Mouse (Mus musculus) MEL (cell line): Measurements from ENCODE around the gene Qprt. TPM values are rescaled to one million over a fixed set of nuclear protein-coding genes. Genes with fewer than 3 reads are reported as not detected.

ENCODE experiments used
- DNase-seq: peaks from one replicate; pipeline ENCODE4 v3.0.0; 2011; ENCODE audit warnings: low read depth, low spot score
- H3K27ac ChIP-seq: 2 replicates; pipeline ENCODE4 v1.5.1; 2012; ENCODE audit warnings: low read depth, mild to moderate bottlenecking, control low read depth, low read length, moderate library complexity; ENCODE audit not compliant: control insufficient read depth
- H3K27me3 ChIP-seq, 2 experiments: fragments of 150-350 bp in 1 of 2; sonication (generic) in 1 of 2; 2 replicates each; pipeline ENCODE4 v1.6.1; 2012; ENCODE audit warnings: low read length in 2 of 2, mild to moderate bottlenecking in 2 of 2, improper control_type of control experiment in 1 of 2, moderate library complexity in 1 of 2; ENCODE audit not compliant: insufficient read depth in 2 of 2, control insufficient read depth in 1 of 2
- H3K36me3 ChIP-seq, 2 experiments: 2 replicates each; pipeline ENCODE4 v1.6.1; 2012 to 2014; ENCODE audit warnings: low read length in 2 of 2, improper control_type of control experiment in 1 of 2, inconsistent platforms in 1 of 2, mild to moderate bottlenecking in 1 of 2; ENCODE audit not compliant: insufficient read depth in 2 of 2, control insufficient read depth in 1 of 2
- H3K4me1 ChIP-seq, 2 experiments: fragments of 150-350 bp in 1 of 2; sonication (generic) in 1 of 2; 2 replicates each; pipeline ENCODE4 v1.6.1; 2012; ENCODE audit warnings: low read length in 2 of 2, improper control_type of control experiment in 1 of 2, mild to moderate bottlenecking in 1 of 2; ENCODE audit not compliant: insufficient read depth in 2 of 2, control insufficient read depth in 1 of 2
- H3K4me3 ChIP-seq, 2 experiments: fragments of 150-350 bp in 1 of 2; sonication (generic) in 1 of 2; 2 replicates each; pipeline ENCODE4 v1.5.1; 2012; ENCODE audit warnings: low read depth in 2 of 2, low read length in 2 of 2, mild to moderate bottlenecking in 2 of 2, moderate library complexity in 2 of 2, control low read depth in 1 of 2, improper control_type of control experiment in 1 of 2; ENCODE audit not compliant: control insufficient read depth in 1 of 2, insufficient read depth in 1 of 2
- H3K79me2 ChIP-seq: 2 replicates; pipeline ENCODE4 v1.6.1; 2012; ENCODE audit warnings: mild to moderate bottlenecking, low read length, moderate library complexity; ENCODE audit not compliant: control insufficient read depth, poor library complexity, insufficient read depth
- H3K9ac ChIP-seq: 2 replicates; pipeline ENCODE4 v1.6.1; 2012; ENCODE audit warnings: low read depth, mild to moderate bottlenecking, control low read depth, low read length, moderate library complexity; ENCODE audit not compliant: control insufficient read depth, poor library complexity, severe bottlenecking
- H3K9me3 ChIP-seq: fragments of 150-350 bp; sonication (generic); replicated peaks from 2 replicates; pipeline ENCODE4 v1.6.1; 2012; ENCODE audit warnings: mild to moderate bottlenecking, low read length, improper control_type of control experiment, moderate library complexity; ENCODE audit not compliant: insufficient read depth
- KAT2A ChIP-seq: conservative IDR thresholded peaks from 2 replicates; pipeline ENCODE4 v1.6.1; 2012; ENCODE audit warnings: low read depth, low read length, improper control_type of control experiment, inconsistent platforms
- MAFK ChIP-seq: IDR thresholded peaks from 2 replicates; pipeline ENCODE4 v1.6.1; 2011; ENCODE audit warnings: low read depth, mild to moderate bottlenecking, low read length, improper control_type of control experiment, borderline replicate concordance
- MAX ChIP-seq: IDR thresholded peaks from 2 replicates; pipeline ENCODE4 v1.6.1; 2011; ENCODE audit warnings: low read length, improper control_type of control experiment
- MEF2A ChIP-seq: IDR thresholded peaks from 2 replicates; pipeline ENCODE4 v1.6.1; 2014; ENCODE audit warnings: low read depth, mild to moderate bottlenecking, inconsistent platforms, low read length, improper control_type of control experiment; ENCODE audit not compliant: poor library complexity, insufficient replicate concordance, severe bottlenecking; ENCODE audit errors: extremely low read depth
- MXI1 ChIP-seq: IDR thresholded peaks from 2 replicates; pipeline ENCODE4 v1.6.1; 2011; ENCODE audit warnings: mild to moderate bottlenecking, low read depth, low read length, improper control_type of control experiment
- NELFE ChIP-seq: IDR thresholded peaks from 2 replicates; pipeline ENCODE4 v1.6.1; 2011; ENCODE audit warnings: low read depth, low read length, improper control_type of control experiment
- NRF1 ChIP-seq: IDR thresholded peaks from 2 replicates; pipeline ENCODE4 v1.6.1; 2014; ENCODE audit warnings: low read depth, mild to moderate bottlenecking, inconsistent platforms, low read length, improper control_type of control experiment, moderate library complexity; ENCODE audit not compliant: poor library complexity, insufficient read depth, severe bottlenecking
- SIN3A ChIP-seq: IDR thresholded peaks from 2 replicates; pipeline ENCODE4 v1.6.1; 2012; ENCODE audit warnings: low read length, improper control_type of control experiment, inconsistent platforms
- SMC3 ChIP-seq: IDR thresholded peaks from 2 replicates; pipeline ENCODE4 v1.6.1; 2011; ENCODE audit warnings: low read depth, low read length, improper control_type of control experiment
- TAL1 ChIP-seq: IDR thresholded peaks from 2 replicates; pipeline ENCODE4 v1.6.1; 2012; ENCODE audit warnings: mild to moderate bottlenecking, inconsistent platforms, low read length, moderate library complexity, mixed read lengths
- USF1 ChIP-seq: IDR thresholded peaks from 2 replicates; pipeline ENCODE4 v1.6.1; 2014; ENCODE audit warnings: low read depth, mild to moderate bottlenecking, inconsistent platforms, low read length, improper control_type of control experiment, moderate library complexity
- USF2 ChIP-seq, 2 experiments: IDR thresholded peaks; 2 replicates each; pipeline ENCODE4 v1.6.1; 2011 to 2012; ENCODE audit warnings: improper control_type of control experiment in 2 of 2, low read length in 2 of 2, borderline replicate concordance in 1 of 2, inconsistent platforms in 1 of 2, low read depth in 1 of 2, mild to moderate bottlenecking in 1 of 2; ENCODE audit not compliant: insufficient read depth in 1 of 2
- ZMIZ1 ChIP-seq: IDR thresholded peaks from 2 replicates; pipeline ENCODE4 v1.6.1; 2012; ENCODE audit warnings: low read depth, mild to moderate bottlenecking, inconsistent platforms, low read length, improper control_type of control experiment, moderate library complexity
- polyA plus RNA-seq, 2 experiments: library from polyadenylated mRNA; stranded (reverse) in 1 of 2; unstranded in 1 of 2; fragments of >175 nt in 1 of 2; fragments of >200 nt in 1 of 2; gene quantifications; 2 replicates each; pipeline versions ENCODE4 v1.2.1 to v1.2.4; 2012; ENCODE audit warnings: low replicate concordance in 2 of 2, low read depth in 1 of 2; ENCODE audit not compliant: insufficient read length in 2 of 2, insufficient read depth in 1 of 2, missing spikeins in 1 of 2
- total RNA-seq: library from RNA; depleted of rRNA; stranded (reverse); fragments of 300-350 nt; gene quantifications from 2 replicates; pipeline ENCODE4 v1.2.3, GENCODE M21; 2012

The Qprt gene
- total and polyA plus RNA-seq, 3 experiments = 2.7 to 3.7 TPM; not detected in 1

DNA sequence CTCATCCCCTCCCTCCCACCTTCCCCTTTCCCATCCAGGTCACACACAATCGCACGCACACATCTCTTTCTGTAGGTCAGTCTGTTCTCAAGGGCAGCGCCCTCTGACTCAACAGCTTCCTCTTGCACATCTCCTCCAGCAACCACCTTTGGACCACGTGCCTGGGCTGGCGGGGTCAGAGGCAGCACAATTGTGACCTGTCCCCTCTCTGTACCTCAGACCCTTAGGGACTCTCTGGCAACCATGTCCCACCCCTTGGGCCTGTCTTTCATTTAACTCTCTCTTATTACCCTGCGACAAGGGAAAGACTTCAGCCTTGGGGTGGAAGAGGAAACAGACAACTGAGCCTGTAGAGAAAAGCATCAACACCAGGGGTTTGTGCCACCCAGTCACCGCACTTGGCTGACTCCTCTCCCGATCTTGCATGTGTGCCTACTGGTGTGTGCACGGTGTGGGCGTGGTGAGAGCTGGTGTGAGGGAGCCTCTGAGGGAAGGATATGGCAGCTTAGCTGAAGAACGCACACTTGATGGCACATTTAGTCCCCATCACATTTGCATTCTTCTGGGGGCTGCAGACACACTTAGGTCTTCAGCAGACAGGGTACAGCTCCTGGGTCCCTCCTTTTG is 12.9 kb upstream of the Qprt start:
- H3K4me3 ChIP-seq = peak overlapping the region; percentile 50 to 67
- peak overlapping the region; percentile 73 for H3K9ac ChIP-seq
- peak overlapping the region; percentile 26 for H3K27ac ChIP-seq
- peaks cover 2 to 32% of the 10 kb centered on the region in 2 experiments; a peak in 3 of 4 replicates for H3K4me1 ChIP-seq
- no peaks in the 10 kb centered on the region for H3K27me3 ChIP-seq
- H3K36me3 ChIP-seq = peaks cover 0 to 28% of the 10 kb centered on the region in 2 experiments; a peak in 3 of 4 replicates
- no peaks in the 10 kb centered on the region for H3K9me3 ChIP-seq
- TF ChIP-seq MXI1 (peak; percentile 81), MAFK (0 out of 2 replicates have a peak, but pooled peaks have one; percentile 10), KAT2A (0 out of 2 replicates have a peak, but pooled peaks have one; percentile 24), MAX (peak; percentile 62; the same call in 1 of the 2 replicates), SMC3 (no peak), SIN3A (peak; percentile 63), USF1 (peak; percentile 61), NELFE (0 out of 2 replicates have a peak, but pooled peaks have one; percentile 6), MEF2A (no peak)
- peak; percentile 63 for DNase-seq
- peaks cover 51% of the 10 kb centered on the region for H3K79me2 ChIP-seq

DNA sequence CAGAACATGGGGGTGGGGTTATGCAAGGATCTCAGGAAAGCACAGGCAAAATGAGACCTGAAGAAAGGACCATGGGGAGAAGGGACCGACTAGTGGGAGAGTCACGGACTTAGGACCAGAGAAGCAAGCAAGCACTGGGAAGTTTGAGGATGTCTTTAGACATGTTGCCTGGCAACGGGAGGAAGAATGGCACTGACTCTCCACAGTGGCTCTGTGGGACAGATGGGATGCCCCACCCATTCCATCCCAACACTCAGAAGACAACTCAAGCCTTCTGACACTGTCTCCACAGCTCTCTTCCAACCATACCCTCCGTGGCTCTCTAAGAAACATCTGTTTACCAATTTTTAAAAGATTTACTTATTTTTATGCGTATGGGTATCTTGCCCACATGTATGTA is 11.1 kb upstream of the Qprt start:
- no peak overlapping the region for H3K27ac ChIP-seq
- peaks cover 49% of the 10 kb centered on the region for H3K79me2 ChIP-seq
- no peaks in the 10 kb centered on the region for H3K9me3 ChIP-seq
- no peaks in the 10 kb centered on the region for H3K27me3 ChIP-seq
- H3K4me1 ChIP-seq = peaks cover 0 to 26% of the 10 kb centered on the region in 2 experiments; a peak in 3 of 4 replicates
- H3K9ac ChIP-seq = no peak overlapping the region
- DNase-seq = no peak
- peaks cover 0 to 22% of the 10 kb centered on the region in 2 experiments; a peak in 3 of 4 replicates for H3K36me3 ChIP-seq
- no peak overlapping the region for H3K4me3 ChIP-seq
- TF ChIP-seq TAL1 = no peak
- no peak for TF ChIP-seq NRF1
- TF ChIP-seq USF2 (IDR thresholded peaks at IDR 0.05; ENCODE audit: borderline replicate concordance in 1 of 2, insufficient read depth in 1 of 2, low read depth in 1 of 2, low read length in 2 of 2) = no peak
- TF ChIP-seq ZMIZ1 = no peak
